Mouse (Mus musculus) E14TG2a.4 (cell line): ENCODE data around the gene Atp7b.

ENCODE experiments used
- CTCF ChIP-seq: conservative IDR thresholded peaks from 2 replicates; pipeline ENCODE4 v1.5.1; 2014; ENCODE audit warnings: low read length
- NANOG ChIP-seq: IDR thresholded peaks from 2 replicates; pipeline ENCODE4 v1.6.1; 2014; ENCODE audit warnings: borderline replicate concordance, low read length, mixed read lengths
- POU5F1 ChIP-seq: IDR thresholded peaks from 2 replicates; pipeline ENCODE4 v1.6.1; 2014; ENCODE audit warnings: low read length, borderline replicate concordance

DNA sequence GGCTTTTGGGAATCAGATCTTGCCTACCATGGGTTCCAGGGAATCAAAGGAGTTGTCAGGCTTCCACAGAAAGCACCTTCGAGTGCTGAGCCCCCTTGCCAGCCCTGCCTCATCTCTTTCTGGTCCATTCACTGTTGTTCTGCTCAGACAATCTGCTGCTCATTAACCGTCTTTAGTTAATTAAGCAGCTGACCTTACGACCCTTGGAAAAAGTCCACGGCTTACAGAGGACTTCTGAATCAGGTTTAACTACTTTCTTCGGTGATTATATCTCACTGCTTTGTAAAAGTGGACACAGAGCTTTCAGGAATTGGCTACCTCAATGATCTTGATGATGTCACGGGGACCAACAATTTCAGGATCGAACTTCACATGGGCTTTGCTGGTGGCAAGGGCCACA is 42.4 kb downstream of the Atp7b start:
- TF ChIP-seq CTCF, result no peak
- no peak for TF ChIP-seq POU5F1
- no peak for TF ChIP-seq NANOG
